Mouse (Mus musculus) subcutaneous adipose tissue, adult 2 months (tissue): ENCODE data around the gene Zfp454. TPM values are rescaled to one million over a fixed set of nuclear protein-coding genes. Genes with fewer than 3 reads are reported as not detected.

Experiments used
- polyA plus RNA-seq: library from polyadenylated mRNA; depleted of rRNA; stranded (reverse); fragments of >200 nt; gene quantifications from 2 replicates; pipeline ENCODE4 v1.2.3, GENCODE M21; 2012; ENCODE audit warnings: low replicate concordance; rRNA removed

The Zfp454 gene
- 0.63 and 3.4 TPM in 2 replicates for polyA plus RNA-seq

GRCm38 (mm10) chr11:50887390-50888128 lies at the start of gene Zfp454:
Gene Zfp454, minus strand, starts transcription at chr11:50887651.

GRCm38 (mm10) chr11:50931451-50931866 lies 44.0 kb upstream of the Zfp454 start, which contains the start of gene Zfp354b:
Gene Zfp354b, minus strand, starts transcription at chr11:50931633.

GRCm38 (mm10) chr11:50915671-50916320 lies 28.3 kb upstream of the Zfp454 start, which contains the start of gene Zfp2:
Gene Zfp2, minus strand, starts transcription at chr11:50916165.

GRCm38 (mm10) chr11:50850177-50850735 lies 37.2 kb downstream of the Zfp454 start, which contains the start of gene Grm6:
Gene Grm6, plus strand, starts transcription at chr11:50850685.

GRCm38 (mm10) chr11:50841023-50841735 lies 46.3 kb downstream of the Zfp454 start, which contains the start of gene Zfp879:
Gene Zfp879, minus strand, starts transcription at chr11:50841552.

GRCm38 (mm10) chr11:50827010-50827953 lies 60.2 kb downstream of the Zfp454 start, which contains the start of gene Zfp354c:
Gene Zfp354c, minus strand, starts transcription at chr11:50827724.

Other genes with a start within 250 kb of the Zfp454 start
- gene Zfp354c, start 59.9 kb downstream of the Zfp454 start, polyA plus RNA-seq, result 1.2 and 9.9 TPM in 2 replicates
- gene Zfp879, start 46.1 kb downstream of the Zfp454 start, polyA plus RNA-seq, result 0.26 and 0.99 TPM in 2 replicates
- gene Grm6, start 37.0 kb downstream of the Zfp454 start, polyA plus RNA-seq, result not detected in 2 replicates
- gene Zfp2, start 28.5 kb upstream of the Zfp454 start, polyA plus RNA-seq, result 2.9 TPM in 2 replicates
- gene Zfp354b, start 44.0 kb upstream of the Zfp454 start, polyA plus RNA-seq, result 0.71 and 0.82 TPM in 2 replicates
- gene 4933414I15Rik, start 56.1 kb upstream of the Zfp454 start, polyA plus RNA-seq, result not detected in 2 replicates
- 0.40 TPM in 1 of 2 replicates, not detected in the other for gene Prop1, start 66.1 kb upstream of the Zfp454 start, polyA plus RNA-seq
- gene Olfr1378, start 78.9 kb upstream of the Zfp454 start, polyA plus RNA-seq, result not detected in 2 replicates
- gene Olfr1377, start 94.3 kb upstream of the Zfp454 start, polyA plus RNA-seq, result not detected in 2 replicates
- gene Olfr51, start 115.9 kb upstream of the Zfp454 start, polyA plus RNA-seq, result not detected in 2 replicates
- gene Olfr54, start 126.6 kb upstream of the Zfp454 start, polyA plus RNA-seq, result not detected in 2 replicates
- not detected in 2 replicates for gene Olfr1375, start 160.5 kb upstream of the Zfp454 start, polyA plus RNA-seq
- 3.0 and 3.9 TPM in 2 replicates for gene Zfp354a, start 171.6 kb upstream of the Zfp454 start, polyA plus RNA-seq